Mouse (Mus musculus): ENCODE results near the gene Xndc1. TPM values are rescaled to one million over a fixed set of nuclear protein-coding genes. Genes with fewer than 3 reads are reported as not detected.

The Xndc1 gene
- total RNA-seq, 2 experiments from 2014 or later = 19.9 to 32.1 TPM

DNA sequence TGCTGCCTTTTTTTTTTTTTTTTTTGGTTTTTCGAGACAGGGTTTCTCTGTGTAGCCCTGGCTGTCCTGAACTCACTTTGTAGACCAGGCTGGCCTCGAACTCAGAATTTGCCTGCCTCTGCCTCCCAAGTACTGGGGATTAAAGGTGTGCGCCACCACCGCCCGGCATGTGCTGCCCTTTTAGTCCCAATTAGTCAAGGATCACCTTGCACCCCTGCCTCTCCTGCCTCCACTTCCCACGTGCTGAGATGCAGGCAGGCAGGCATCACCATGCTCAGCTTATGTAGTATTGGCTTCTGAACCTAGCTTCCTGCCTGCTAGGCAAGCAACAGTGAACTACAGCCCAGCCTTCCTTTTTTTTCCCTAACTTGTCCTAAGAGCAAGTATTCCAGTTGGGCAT lies 52.1 kb downstream of the Xndc1 start:
- no peak for DNase-seq (ENCODE audit: low spot score in 2 of 2)
- intact Hi-C loops (cut with DNase I) = no loop called here

- intact Hi-C loops (cut with DNase I) = no loop called here
- DNase-seq (ENCODE audit: low spot score in 2 of 2) = no peak
These were observed 55.0 kb downstream of the Xndc1 start for GRCm38 (mm10) chr7:102120326-102120725.

GRCm38 (mm10) chr7:102132395-102132794 lies 67.1 kb downstream of the Xndc1 start:
- intact Hi-C loops (cut with DNase I) = no loop called here

More at GRCm38 (mm10) chr7:102132395-102132794, 67.1 kb downstream of the Xndc1 start:
- no peak for DNase-seq (ENCODE audit: low spot score in 2 of 2)

Other genes with a start within 250 kb of the Xndc1 start
- gene Phox2a, start 247.2 kb upstream of the Xndc1 start, total RNA-seq (2021) = not detected
- gene Inppl1, start 227.3 kb upstream of the Xndc1 start, total RNA-seq (2021) = 10 to 100 TPM; 33.2 to 37.5 TPM
- under 1 TPM in 1 of 2 experiments, not detected in 1; 0.39 TPM for gene Folr2, start 208.3 kb upstream of the Xndc1 start, total RNA-seq (2021)
- 10 to 100 TPM; 31.0 to 31.7 TPM for gene Anapc15, start 201.8 kb upstream of the Xndc1 start, total RNA-seq (2021)
- 1 to 10 TPM; 1.0 to 1.2 TPM for gene Folr1, start 194.7 kb upstream of the Xndc1 start, total RNA-seq (2021)
- 100 to 1,000 TPM in 1 of 2 experiments, 10 to 100 TPM in 1; 98.0 to 105 TPM for gene Lamtor1, start 159.6 kb upstream of the Xndc1 start, total RNA-seq (2021)
- under 1 TPM in 1 of 2 experiments, not detected in 1; 0.18 TPM for gene Tomt, start 159.2 kb upstream of the Xndc1 start, total RNA-seq (2021)
- gene Lrrc51, start 131.6 kb upstream of the Xndc1 start, total RNA-seq (2021) = 1 to 10 TPM; 5.2 to 5.3 TPM
- gene Numa1, start 131.4 kb upstream of the Xndc1 start, total RNA-seq (2021) = 100 to 1,000 TPM in 1 of 2 experiments, 10 to 100 TPM in 1; 79.2 to 102 TPM
- 10 to 100 TPM in 1 of 2 experiments, 1 to 10 TPM in 1; 3.7 to 10.6 TPM for gene Il18bp, start 46.8 kb upstream of the Xndc1 start, total RNA-seq (2021)
- 10 to 100 TPM; 40.2 to 48.5 TPM for gene Rnf121, start within 50 bp of the Xndc1 start, total RNA-seq (2021)
- gene Xntrpc, start 202 bp downstream of the Xndc1 start, total RNA-seq (2021) = 1 to 10 TPM; 1.2 TPM
- gene Trpc2, start 17.6 kb downstream of the Xndc1 start, total RNA-seq (2021) = 1 to 10 TPM in 1 of 2 experiments, under 1 TPM in 1; 0.27 to 2.3 TPM
- gene Art1, start 36.2 kb downstream of the Xndc1 start, total RNA-seq (2021) = not detected
- not detected for gene Art5, start 44.0 kb downstream of the Xndc1 start, total RNA-seq (2021)
- gene Chrna10, start 51.3 kb downstream of the Xndc1 start, total RNA-seq (2021) = under 1 TPM; 0.45 to 0.52 TPM
- gene Nup98, start 144.7 kb downstream of the Xndc1 start, total RNA-seq (2021) = 10 to 100 TPM; 34.0 to 44.5 TPM
- 10 to 100 TPM; 22.1 to 23.1 TPM for gene Pgap2, start 144.7 kb downstream of the Xndc1 start, total RNA-seq (2021)
- 10 to 100 TPM; 25.5 to 31.0 TPM for gene Rhog, start 190.5 kb downstream of the Xndc1 start, total RNA-seq (2021)
- gene Stim1, start 202.3 kb downstream of the Xndc1 start, total RNA-seq (2021) = 10 to 100 TPM; 88.5 to 92.8 TPM

Measured in left cerebral cortex, postnatal 36 days (tissue).